Mouse (Mus musculus): ENCODE measurements around the gene Olfr508.
"Not testable (repeated sequence)": the region's sequence is repeated elsewhere in the genome, so short reads cannot be mapped to it uniquely, and the experiment has no call there.

Olfr508 gene

DNA sequence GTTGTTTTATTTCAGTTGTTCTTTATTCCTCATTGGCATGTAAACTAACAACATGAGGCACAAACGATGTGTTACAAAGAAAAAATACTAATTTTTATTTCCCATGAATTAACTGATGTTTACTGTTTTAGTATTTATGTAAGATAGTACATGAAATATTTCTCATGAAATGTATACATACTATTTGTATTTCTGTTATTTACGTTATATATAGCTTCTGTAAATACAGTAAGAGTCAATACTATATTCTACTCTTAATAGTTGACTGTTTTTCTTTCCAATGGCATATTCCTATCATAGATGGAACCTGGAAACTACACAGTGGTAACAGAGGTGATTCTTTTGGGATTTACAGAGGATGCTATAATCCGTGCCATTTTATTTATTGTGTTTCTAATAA, at the start of gene Olfr508:
TSS of gene Olfr508 (plus strand) at position 301 of the 400 bp plus-strand sequence.
- DNase-seq (ENCODE audit: low read depth, low spot score), result no peak

DNA sequence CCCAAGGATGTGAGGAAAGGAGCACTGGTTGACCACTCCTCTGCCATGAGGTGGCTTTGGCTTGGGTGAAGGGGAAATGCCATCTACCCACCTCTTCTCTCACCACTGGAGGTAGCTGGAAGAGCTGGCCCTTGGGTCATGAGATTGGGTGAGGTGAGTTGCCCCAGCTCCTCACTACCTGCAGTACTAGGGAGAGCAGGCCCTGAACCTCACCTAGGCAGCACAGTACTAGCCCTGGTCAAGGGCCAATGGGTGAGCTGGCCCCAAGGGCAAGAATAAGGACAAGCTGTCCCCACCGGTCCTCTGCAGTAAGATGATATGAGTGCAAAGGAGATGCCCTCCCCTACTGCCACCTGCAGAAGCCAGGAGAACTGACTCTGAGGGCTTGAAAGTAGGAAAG, 40.0 kb upstream of the Olfr508 start:
- DNase-seq (ENCODE audit: low read depth, low spot score), result no peak

DNA sequence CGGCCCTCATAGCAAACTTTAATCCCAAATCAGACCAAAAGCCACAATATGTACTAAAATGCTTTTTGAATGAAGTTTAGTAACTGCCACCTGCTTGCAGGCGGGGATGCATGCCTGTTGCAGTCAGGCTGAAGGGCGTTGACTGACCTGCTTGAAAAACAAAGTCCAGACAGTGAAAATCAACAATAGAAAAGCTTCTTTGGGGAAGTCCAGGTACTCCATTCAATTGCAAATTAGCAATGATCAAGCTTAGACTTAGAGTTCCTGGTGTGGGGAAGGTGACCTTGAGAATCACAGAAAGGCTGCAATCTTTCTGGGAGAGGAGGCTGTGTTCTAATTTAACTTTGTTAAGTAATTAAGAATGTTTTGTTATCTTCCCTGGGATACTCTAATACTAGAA, 27.9 kb upstream of the Olfr508 start:
- not testable (repeated sequence) for DNase-seq (ENCODE audit: low read depth, low spot score)

- DNase-seq (ENCODE audit: low read depth, low spot score), result no peak
These were observed 19.3 kb upstream of the Olfr508 start, which contains the start of gene Olfr506 for GRCm38 (mm10) chr7:108610487-108610886. Gene Olfr506, plus strand, starts transcription at chr7:108610787.

- DNase-seq (ENCODE audit: low read depth, low spot score), result no peak
These were observed 15.7 kb upstream of the Olfr508 start for GRCm38 (mm10) chr7:108614110-108614509.

- DNase-seq (ENCODE audit: low read depth, low spot score), result not testable (repeated sequence)
These were observed 13.0 kb upstream of the Olfr508 start for GRCm38 (mm10) chr7:108616781-108617180.

DNA sequence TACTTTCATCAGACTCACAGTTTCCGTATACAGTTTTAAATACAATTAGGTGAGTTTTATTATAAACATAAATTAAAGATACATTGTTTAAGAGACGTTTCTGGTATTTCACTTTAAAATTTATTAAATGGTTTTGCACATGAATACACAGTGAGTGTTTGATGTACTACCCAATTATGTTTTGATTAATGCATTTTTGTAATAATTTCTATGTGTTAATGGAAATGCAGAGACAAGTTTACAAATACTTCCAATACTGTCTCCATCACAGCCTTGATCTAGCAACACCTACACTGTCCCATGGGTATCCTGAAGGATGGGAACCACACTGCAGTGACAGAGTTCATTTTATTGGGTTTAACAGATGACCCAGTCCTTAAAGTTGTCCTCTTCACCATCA, 8.3 kb upstream of the Olfr508 start, which contains the start of gene Olfr507:
TSS of gene Olfr507 (plus strand) at position 301 of the 400 bp plus-strand sequence.
- no peak for DNase-seq (ENCODE audit: low read depth, low spot score)

DNA sequence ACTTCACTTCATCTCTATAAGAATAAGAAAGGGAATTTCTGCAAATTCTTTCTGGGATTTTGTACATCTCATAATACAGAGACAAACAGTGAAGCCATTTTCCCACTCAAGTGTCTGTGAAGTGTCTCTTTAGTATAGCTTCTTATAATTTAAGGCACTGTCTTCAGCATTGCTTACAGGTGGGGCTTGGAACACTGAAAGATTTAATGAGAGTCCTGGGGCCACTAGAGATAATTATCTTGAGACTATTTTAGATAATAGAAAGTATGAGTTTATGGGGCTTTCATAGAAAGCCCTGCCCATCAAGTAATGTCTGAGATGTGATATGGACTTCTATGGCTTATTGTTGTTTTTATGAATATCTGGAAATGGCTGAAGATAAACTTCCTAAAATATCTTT, 22.0 kb downstream of the Olfr508 start, which contains the start of gene Olfr509:
TSS of gene Olfr509 (minus strand) at position 101 of the 400 bp plus-strand sequence.
- DNase-seq (ENCODE audit: low read depth, low spot score), result no peak

DNA sequence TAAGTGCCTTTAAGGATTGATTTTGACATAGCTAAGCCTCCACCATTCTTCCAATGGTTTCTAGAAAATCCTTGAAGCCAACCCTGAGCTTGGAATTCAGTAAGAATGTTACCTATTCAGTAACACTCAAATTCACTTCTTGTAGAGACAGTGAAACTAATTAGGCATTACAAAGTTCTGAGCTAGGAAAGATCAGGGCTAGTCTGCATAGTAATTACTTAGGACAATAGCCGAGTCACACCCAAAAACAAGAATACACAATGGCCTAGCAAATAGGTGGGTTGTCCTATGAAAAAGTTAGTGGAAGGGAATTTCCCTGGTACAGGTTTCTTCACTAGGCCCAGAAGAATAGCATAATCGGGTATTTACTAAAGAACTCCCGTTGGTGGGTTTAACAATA, 32.6 kb downstream of the Olfr508 start:
- DNase-seq (ENCODE audit: low read depth, low spot score), result no peak

DNA sequence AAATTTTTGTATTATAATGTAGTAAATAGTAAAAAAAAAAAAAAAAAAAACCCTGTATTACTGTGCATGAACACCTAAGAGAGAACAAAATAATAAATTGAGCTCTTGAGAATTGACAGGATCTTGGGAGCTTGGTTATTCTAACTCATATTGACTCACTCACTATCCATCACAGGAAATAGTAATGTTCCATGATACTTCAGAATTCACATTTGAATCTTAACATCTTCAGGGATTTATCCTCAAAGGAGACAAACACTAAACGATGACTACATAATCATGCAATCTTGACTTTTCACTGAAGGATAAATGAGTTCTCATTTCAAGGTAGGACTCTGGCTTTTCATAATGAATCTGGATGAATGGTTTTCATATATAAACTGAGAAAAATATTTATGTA, 36.3 kb downstream of the Olfr508 start, which contains the start of gene Olfr510:
TSS of gene Olfr510 (plus strand) at position 301 of the 400 bp plus-strand sequence.
- no peak for DNase-seq (ENCODE audit: low read depth, low spot score)

- DNase-seq (ENCODE audit: low read depth, low spot score), result no peak
These were observed 41.3 kb downstream of the Olfr508 start for GRCm38 (mm10) chr7:108671058-108671457.

GRCm38 (mm10) chr7:108678886-108679285, 49.1 kb downstream of the Olfr508 start:
- no peak for DNase-seq (ENCODE audit: low read depth, low spot score)

Measured in CD4-positive, CD25-positive, alpha-beta regulatory T cell, adult 2 months (primary cell).